Mouse (Mus musculus) liver, adult (tissue): Measurements from ENCODE around the gene Ptprt.

Experiments used
- GATA4 ChIP-seq: IDR thresholded peaks from 2 replicates; pipeline ENCODE4 v1.6.1; 2014; ENCODE audit warnings: mild to moderate bottlenecking, low read length; ENCODE audit not compliant: insufficient replicate concordance

Ptprt gene

DNA sequence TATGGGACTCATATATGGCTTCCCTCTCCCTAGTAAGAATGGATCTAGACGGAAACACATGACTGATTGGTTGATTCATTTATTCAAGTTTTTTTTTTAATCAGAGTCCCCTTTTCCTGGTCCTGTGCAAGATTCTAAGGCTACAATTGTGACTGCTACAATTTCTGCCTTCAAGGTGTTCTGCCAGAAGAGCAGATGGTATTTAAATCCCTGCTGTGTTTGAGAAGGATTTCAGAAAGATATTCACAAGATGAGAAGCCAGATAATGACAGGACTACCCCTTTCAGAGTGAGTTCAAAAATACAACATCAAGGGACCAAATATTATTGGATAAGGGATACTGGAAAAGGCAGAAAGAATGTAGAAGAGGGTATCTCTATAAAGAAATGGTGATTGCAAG is 802.6 kb downstream of the Ptprt start:
- no peak for TF ChIP-seq GATA4

DNA sequence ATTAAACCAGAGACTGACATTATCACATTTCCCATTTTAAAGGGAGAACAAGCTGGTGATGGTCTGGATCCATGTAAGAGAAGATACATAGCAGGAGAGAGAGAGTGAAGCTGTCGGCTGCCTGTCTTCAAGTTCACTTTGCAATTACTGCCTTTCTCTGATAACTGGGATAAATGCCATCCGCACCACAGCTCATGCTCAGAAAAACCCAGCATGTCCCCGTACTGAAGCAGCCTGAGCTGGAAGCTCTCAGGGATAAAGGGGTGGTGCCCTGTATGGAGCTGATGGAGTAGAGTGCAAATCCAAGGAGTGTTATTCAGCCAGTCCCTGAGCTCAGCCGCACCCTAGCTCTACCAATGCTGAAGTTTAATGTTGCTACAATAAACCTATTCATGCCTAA is 825.9 kb downstream of the Ptprt start:
- TF ChIP-seq GATA4, result no peak

- no peak for TF ChIP-seq GATA4
Measured at GRCm38 (mm10) chr2:161833846-161834245, 827.1 kb downstream of the Ptprt start.

DNA sequence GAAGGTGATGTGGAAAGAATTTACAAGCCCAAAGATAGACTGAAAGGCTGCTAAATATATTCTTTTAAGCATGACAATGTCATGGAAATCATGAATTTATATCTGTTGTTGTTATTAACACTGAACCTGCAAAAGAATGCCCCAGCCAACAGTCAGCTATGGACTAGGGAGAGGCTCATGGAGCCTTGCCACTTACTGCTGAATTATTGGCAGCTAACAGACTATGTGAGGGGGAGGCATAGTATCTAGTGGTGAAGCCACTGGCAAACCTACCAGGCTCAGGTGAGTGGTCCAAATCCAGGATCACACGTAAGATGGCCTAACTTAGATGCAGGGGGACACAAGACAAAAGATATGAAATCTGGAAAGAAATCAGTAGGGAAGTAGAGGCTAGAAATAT is 847.6 kb downstream of the Ptprt start:
- no peak for TF ChIP-seq GATA4

- no peak for TF ChIP-seq GATA4
Measured at GRCm38 (mm10) chr2:161808086-161808801, 852.7 kb downstream of the Ptprt start.

DNA sequence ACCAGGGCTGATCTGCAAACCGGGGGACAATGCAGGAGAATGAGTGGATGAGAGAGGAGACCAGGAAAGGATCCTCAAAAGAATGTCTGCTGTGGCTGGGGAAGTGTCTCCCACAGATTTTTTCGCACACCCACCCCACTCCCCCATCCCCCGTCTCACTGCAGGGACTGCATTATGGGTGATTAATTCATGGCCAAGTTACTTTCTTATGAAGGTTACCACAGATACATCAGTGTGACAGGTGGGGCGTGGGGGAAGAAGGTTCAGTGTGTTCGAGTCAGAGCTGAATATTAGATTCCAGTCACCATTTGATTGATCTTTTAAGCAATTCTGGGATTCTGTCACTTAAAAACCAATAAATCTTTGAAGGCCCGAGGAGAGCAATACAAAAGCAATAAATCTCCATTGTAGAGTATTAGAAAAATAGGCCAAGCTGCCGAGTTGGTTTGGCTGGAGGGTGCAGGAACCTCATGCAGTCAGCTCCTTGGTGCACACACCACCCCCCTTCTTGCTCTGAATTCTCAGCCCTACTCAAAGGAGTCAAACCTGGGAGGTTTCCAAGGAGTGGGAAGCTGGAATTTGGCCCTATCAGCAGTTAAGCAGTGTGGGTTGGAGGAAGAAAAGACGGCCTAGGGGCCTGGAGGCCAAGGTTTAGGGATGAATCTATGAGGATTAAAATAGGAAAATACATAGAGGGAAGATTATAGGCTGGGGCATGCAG is 854.5 kb downstream of the Ptprt start:
- no peak for TF ChIP-seq GATA4

GRCm38 (mm10) chr2:161799946-161800345 is 861.0 kb downstream of the Ptprt start:
- no peak for TF ChIP-seq GATA4

- TF ChIP-seq GATA4, result no peak
Measured at GRCm38 (mm10) chr2:161767528-161767927, 893.4 kb downstream of the Ptprt start.

- no peak for TF ChIP-seq GATA4
Measured at GRCm38 (mm10) chr2:161713024-161713423, 947.9 kb downstream of the Ptprt start.

- no peak for TF ChIP-seq GATA4
Measured at GRCm38 (mm10) chr2:161709316-161709715, 951.6 kb downstream of the Ptprt start.

DNA sequence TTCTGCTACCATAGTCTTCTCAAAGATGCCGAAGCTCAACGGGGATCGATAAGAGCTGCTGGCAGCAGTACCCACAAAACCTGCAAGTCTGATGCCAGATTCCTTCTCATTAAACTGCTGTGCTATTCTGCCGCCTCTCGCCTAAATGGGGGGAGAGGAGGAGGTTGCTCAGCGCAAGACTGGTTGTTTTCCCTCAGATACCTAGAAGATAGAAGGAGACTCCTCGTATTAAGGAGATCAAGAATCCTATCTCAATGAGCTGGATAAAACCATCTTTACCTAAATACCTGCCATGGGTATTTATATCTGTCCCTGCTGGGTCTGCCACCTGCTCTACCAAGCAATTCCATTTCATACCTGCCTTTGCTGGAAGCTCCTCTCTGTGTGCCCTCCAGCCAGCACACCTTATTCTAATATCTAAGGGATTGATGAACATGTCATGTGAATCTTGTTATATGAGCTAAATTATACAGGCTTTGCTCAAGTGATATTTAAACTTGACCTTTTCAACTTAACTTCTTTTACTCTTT is 954.5 kb downstream of the Ptprt start:
- TF ChIP-seq GATA4, result no peak

DNA sequence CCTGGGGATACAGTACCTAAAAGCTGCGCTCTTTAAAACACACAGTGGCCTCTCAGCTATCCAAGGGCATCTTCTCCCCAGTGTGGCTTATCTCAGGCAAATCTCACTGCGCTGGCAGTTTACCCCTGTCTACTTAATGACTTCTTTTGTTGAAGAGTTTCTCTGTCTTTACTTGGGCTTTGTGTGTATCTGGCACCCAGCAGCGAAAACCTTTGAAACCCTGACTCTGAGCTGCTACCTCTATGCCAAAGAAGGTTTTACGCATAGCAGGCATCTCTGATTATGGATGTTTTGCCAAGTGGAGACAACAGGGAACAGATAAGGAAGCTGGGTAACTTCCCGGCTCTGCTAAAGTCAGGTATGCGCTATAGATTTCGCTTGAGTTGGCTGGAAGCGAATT is 956.1 kb downstream of the Ptprt start:
- no peak for TF ChIP-seq GATA4

GRCm38 (mm10) chr2:161704410-161704809 is 956.5 kb downstream of the Ptprt start:
- no peak for TF ChIP-seq GATA4

DNA sequence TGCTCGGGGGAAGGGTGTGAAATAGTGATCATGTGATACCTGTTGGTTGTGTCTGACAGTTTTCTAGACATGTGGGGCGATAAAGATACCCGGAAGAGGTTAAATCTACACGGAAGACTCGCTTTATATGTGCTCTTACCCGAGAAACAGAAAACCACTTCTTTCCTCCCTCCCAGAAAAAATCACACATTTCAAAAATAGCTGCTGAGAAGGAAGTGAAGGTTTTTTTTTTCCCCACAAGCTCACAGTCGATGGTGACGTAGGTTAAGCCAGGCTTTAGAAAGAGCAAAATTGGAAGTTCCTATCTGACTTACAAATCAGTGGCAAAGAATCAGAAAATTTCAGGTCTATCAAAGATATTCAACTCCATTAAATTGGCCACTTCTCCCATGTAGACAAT is 965.1 kb downstream of the Ptprt start:
- TF ChIP-seq GATA4, result no peak

DNA sequence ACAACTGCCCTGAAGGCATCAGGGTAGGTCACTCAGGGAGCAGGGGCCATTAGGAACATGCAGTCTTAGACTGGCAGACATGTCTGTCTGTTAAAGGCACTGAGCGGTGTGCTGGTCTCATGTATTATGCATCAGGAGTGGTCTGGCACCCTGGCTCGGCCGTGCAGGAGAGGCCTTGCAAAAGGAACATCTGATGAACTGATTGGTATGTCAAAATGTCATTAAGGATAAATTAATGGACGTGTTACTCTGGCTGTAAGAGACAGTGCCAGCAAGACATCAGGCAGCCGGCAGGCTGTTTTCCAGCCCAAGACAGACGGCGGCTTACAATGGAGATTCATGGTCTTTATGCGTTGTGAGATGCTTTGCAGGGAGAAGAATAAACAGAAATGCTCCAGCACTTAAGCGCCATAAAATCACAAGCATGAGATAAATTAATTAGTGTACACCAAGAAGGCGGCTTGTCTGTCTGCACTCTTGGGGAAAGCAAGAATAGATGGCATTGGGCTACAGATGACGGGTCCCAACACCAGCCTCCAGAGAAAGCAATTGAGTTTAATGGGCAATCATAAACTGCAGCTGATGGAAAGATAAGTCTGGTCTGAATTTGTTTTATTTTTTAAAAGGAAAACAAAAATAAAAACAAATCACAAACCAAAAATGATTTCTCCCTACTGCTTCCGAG is 992.5 kb downstream of the Ptprt start:
- no peak for TF ChIP-seq GATA4

DNA sequence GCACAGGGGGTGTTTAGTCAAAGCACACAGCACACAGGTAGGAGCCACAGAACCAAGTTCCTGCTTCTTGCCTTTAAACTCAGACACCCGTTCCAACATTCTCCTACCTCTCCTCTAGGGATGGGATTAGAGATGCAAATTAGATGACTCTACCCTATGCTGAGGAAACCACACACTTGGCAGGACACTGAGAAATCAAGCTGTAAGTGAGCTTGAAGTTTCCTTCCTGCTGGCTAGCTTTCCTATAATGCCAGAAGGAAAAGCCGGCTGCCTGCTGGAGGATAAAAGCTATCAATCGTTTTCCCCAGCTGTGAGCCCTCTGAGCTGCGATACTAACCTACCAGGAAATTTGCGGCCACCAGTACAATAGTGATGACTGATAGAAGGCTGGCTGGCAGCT is 999.0 kb downstream of the Ptprt start:
- no peak for TF ChIP-seq GATA4

DNA sequence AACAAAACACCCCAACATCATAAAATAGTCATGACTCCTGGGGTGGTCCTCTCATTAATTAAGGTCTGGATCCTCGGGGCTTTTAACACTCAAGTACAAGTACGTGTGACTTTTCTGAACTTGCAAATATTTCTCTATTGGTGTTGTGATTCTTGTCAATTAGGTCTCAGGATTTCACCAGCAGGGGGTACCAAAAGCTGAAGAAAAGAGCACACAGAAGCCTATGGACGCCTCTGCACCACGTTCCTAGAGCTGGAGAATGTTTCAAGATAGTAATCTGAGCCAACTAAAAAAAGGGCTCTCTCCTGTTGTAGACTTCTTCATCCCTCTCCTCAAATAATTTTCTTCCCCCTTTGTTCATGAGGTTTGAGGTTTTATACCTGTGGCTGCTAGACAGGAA is 1000.1 kb downstream of the Ptprt start:
- TF ChIP-seq GATA4, result no peak

DNA sequence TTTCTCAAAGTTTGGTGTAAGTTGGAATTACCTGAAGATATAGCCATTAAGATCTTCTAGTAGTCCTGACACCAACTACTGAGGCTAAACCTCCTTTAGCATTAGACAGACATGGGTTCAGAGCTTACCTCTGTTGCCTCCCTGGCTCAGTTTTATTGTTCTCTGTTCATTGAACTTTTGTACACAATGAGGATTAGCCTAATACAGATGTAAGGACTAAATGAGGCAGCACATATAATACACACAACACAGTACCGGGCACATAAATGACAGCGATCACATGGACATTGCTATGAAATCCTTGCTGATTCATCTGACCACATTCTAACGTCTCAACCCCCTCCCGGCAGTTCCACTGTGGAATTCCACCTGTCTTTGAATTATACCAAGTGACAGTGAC is 1003.9 kb downstream of the Ptprt start:
- no peak for TF ChIP-seq GATA4
